Comparison of ENCODE assay signal across 11 mouse cellular contexts in the genomic region with DNA sequence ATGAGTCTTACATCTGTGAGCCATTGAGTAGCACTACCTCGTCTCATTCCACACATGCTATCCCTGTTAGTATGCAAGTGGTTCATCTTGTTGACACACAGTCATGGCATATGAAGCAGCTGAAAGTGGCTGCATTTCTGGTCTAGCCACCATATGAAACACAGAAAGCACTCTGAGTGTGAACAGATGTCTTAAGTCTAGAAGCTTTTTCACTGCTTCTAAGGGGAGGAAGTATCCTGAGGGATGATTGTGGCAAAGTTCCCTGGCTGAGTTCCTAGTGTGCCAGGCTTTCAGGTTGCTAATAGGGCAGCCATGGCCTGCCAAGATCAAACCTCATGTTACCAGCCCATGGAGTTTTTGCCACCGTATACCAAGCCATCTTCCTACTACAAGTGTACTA.
A peak's percentile ranks its signal among the peaks of the same experiment; 100 is the strongest.
DNase-seq lines count a peak whose midpoint lies in the region; ATAC-seq and TF ChIP-seq lines count a peak whose summit lies in the region.
"Had no signal": no experiment of that assay in that cellular context is flagged by ENCODE, and none has a peak within 500 bp of the region (broad histone marks: within the 10 kb centered on the region; RNA-seq: fewer than 3 reads in every experiment).

No protein-coding gene starts in this region.

- H3K27ac ChIP-seq in heart, postnatal 0 days (ENCODE audit: low read depth): peak overlapping the region; percentile 30; the same call in 1 of the 2 replicates
- no peak overlapping the region for H3K27ac ChIP-seq in heart, embryonic 11.5 days (ENCODE audit: low read depth, low read length)
- H3K27ac ChIP-seq in heart, embryonic 12.5 days (ENCODE audit: poor library complexity, severe bottlenecking): no peak overlapping the region

- H3K4me1 ChIP-seq in heart, postnatal 0 days (ENCODE audit: control insufficient read depth, insufficient read depth): peaks cover 20% of the 10 kb centered on the region
- no peaks in the 10 kb centered on the region for H3K4me1 ChIP-seq in heart, embryonic 11.5 days (ENCODE audit: control insufficient read depth, insufficient read depth, low read length)
- H3K4me1 ChIP-seq in heart, embryonic 12.5 days (replicated peaks): 0 out of 2 replicates have a peak, but pooled peaks cover 5% of the 10 kb centered on the region

- WGBS in heart, postnatal 0 days: 85% methylated on average over 2 of the region's 2 CpGs
- WGBS in heart, embryonic 11.5 days (ENCODE audit: insufficient replicate concordance): 78% methylated on average over 2 of the region's 2 CpGs
- 89% methylated on average over 2 of the region's 2 CpGs for WGBS in heart, embryonic 12.5 days

- no peak overlapping the region for H3K4me2 ChIP-seq in heart, postnatal 0 days (ENCODE audit: low read depth, low read length)
- H3K4me2 ChIP-seq in heart, embryonic 11.5 days: no peak overlapping the region
- H3K4me2 ChIP-seq in heart, embryonic 12.5 days: no peak overlapping the region

- DNase-seq in heart, postnatal 0 days (ENCODE audit: low spot score): no peak
- DNase-seq in 3T3-L1 (ENCODE audit: low read depth, low spot score): peak; percentile 50
- peak; percentile 36 for DNase-seq in NIH3T3 (ENCODE audit: low read depth)
- peak; percentile 59 to 61 for DNase-seq in cerebellum, postnatal 10 days
- DNase-seq: gastrocnemius, postnatal 10 days; heart, postnatal 10 days; liver, postnatal 0 days had no signal

- no peak for ATAC-seq in heart, postnatal 0 days (ENCODE audit: insufficient read depth, low read depth)
- ATAC-seq in heart, embryonic 11.5 days (replicated peaks; ENCODE audit: insufficient number of reproducible peaks, low FRiP score, low TSS enrichment): no peak
- ATAC-seq in frontal cortex, adult (ENCODE audit: low TSS enrichment): no peak
- no peak for ATAC-seq in heart, embryonic 12.5 days (ENCODE audit: insufficient number of reproducible peaks, low FRiP score)
- ATAC-seq: liver, postnatal 0 days had no signal

- H3K9ac ChIP-seq in heart, postnatal 0 days (replicated peaks; ENCODE audit: low read depth, low read length): no peak overlapping the region
- H3K9ac ChIP-seq in heart, embryonic 11.5 days (ENCODE audit: low read depth, low read length): no peak overlapping the region
- H3K9ac ChIP-seq in heart, embryonic 12.5 days: no peak overlapping the region
- H3K9ac ChIP-seq: liver, postnatal 0 days had no signal

- no peaks in the 10 kb centered on the region for H3K27me3 ChIP-seq in heart, postnatal 0 days (ENCODE audit: control insufficient read depth, insufficient read depth, low read length)
- no peaks in the 10 kb centered on the region for H3K27me3 ChIP-seq in heart, embryonic 11.5 days (ENCODE audit: control insufficient read depth, insufficient read depth, low read length)
- H3K27me3 ChIP-seq in heart, embryonic 12.5 days (replicated peaks): no peaks in the 10 kb centered on the region
- H3K27me3 ChIP-seq: megakaryocyte, embryonic 14.5 days had no signal

- no peaks in the 10 kb centered on the region for H3K36me3 ChIP-seq in heart, postnatal 0 days (replicated peaks; ENCODE audit: control insufficient read depth, insufficient read depth, low read length)
- no peaks in the 10 kb centered on the region for H3K36me3 ChIP-seq in heart, embryonic 11.5 days (ENCODE audit: control insufficient read depth, insufficient read depth, low read length)
- H3K36me3 ChIP-seq in heart, embryonic 12.5 days: peaks cover 7% of the 10 kb centered on the region

- no peak for TF ChIP-seq EP300 in heart, postnatal 0 days (IDR thresholded peaks at IDR 0.05; ENCODE audit: low read depth)

- H3K9me3 ChIP-seq in heart, postnatal 0 days (replicated peaks; ENCODE audit: control insufficient read depth, low read length): 0 out of 2 replicates have a peak, but pooled peaks cover 2% of the 10 kb centered on the region
- H3K9me3 ChIP-seq in heart, embryonic 11.5 days (replicated peaks; ENCODE audit: control insufficient read depth, low read length): no peaks in the 10 kb centered on the region
- no peaks in the 10 kb centered on the region for H3K9me3 ChIP-seq in heart, embryonic 12.5 days (replicated peaks)

- H3K4me3 ChIP-seq in heart, postnatal 0 days (ENCODE audit: low read depth, low read length): no peak overlapping the region
- H3K4me3 ChIP-seq in heart, embryonic 11.5 days (ENCODE audit: low read depth, low read length): no peak overlapping the region
- H3K4me3 ChIP-seq in heart, embryonic 12.5 days: no peak overlapping the region
- H3K4me3 ChIP-seq: megakaryocyte, embryonic 14.5 days had no signal

- no peak for TF ChIP-seq CTCF in heart, postnatal 0 days (IDR thresholded peaks at IDR 0.05; ENCODE audit: low read depth)
